Mouse (Mus musculus): ENCODE data around the gene Pitpnc1.

The Pitpnc1 gene

DNA sequence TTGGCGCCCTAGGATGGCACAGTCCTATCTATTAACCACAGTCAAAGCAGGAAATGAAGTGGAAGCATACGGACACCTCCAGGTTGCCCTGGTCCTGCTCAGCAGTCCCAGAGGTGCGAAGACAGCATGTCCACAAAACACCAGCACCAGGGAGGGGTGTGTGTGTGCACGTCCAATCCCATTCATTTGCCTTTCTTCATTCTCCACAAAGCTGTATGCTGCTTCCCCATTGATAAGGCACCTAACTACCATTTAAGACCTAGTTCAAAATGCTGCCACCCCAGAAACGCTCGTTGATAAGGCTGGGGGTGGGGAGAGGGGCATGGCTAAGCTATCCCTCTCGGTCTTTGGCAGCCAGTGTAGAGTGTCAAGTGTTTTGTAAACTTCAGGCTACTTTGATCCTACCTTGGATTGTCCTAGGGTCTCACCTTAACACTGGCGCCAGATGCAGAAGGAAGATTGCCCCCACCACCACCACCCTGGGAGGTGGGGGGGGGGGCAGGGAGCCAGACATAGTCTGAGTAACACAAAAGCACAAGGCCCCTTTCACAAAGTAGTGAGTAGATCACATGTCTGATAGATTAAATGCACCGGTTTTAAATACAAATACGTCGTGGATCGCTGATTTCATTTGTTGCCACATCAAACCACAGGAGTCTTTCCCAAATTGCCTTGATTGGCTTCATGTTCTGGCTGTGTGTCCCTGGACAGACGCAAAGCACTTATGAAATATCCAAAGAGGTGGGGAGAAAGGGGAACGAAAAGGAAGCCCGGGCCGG is 2.1 kb downstream of the Pitpnc1 start:
- no peak for DNase-seq (ENCODE audit: extremely low read depth, low read depth, low spot score)

DNA sequence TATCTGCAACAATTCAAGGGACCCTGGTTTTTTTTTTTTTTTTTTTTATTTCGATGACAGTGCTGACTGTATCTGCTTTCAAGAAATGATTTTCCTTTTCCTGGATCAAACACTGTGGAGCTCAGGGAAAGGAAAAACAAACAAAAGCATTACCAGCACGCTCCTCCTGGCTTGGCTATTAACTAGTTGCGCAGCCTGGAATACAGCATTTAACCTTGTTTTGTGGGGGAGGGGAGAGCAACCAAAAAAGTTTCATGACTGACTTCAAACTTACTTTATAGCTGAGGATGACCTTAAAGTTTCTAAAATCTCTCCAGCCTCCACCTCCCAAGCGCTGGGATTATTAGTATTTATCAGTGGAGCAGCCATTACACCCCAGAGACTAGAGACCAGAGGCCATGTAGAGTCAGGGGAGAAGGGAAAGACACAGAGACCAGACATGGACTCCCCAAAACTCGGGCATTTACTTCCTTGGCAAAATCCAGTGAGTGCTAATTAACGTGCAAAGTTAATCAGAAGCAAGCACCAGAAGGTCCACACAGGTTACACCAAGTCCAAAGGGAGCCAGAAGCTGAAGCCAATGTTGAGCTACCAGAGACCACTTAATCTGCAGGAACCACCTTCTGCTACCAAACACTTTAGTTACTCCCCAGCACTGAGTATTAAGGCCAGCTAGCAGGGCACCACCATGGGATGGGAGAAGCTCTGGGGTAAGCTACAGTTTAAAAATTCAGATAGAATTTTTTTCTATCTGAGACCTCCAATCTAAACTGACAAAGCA is 3.7 kb downstream of the Pitpnc1 start:
- DNase-seq (ENCODE audit: extremely low read depth, low read depth, low spot score), result no peak

DNA sequence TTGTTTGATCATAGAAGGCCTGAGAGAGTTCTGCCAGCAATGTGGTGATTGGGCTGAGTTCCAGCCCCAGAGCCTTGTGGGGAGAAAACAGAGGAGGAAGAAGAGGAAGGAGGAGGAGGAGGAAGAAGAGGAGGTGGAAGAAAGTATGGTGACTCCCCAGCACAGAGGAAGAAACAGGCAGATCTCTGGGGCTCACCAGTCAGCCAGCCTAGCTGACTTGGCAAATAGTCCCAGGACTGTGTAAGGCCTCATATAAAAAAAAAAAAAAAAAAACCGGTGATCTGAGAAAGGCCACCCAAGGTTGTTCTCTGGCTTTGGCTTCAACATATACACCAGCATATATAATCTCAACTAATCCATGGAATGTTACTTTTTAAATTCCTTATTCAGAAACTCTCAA is 4.5 kb downstream of the Pitpnc1 start:
- no peak for DNase-seq (ENCODE audit: extremely low read depth, low read depth, low spot score)

DNA sequence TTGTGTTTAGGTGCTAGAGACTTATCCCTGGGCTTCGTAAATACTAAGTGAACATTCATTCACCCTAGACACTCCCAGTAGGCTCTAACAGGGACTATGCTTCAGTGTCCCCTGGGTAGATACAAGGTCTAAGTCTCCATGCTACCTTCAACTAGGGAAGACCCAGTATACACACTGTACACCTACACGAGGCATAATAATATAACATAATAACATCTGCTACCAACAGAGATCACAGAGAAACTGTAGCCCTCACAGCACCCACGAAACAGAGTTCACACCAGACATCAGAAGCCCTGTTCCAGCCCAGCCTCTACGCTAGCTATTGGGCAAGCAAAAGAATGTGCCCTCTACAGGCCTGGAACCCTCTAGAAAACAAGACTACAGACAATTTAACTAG is 5.5 kb downstream of the Pitpnc1 start:
- no peak for DNase-seq (ENCODE audit: extremely low read depth, low read depth, low spot score)

DNA sequence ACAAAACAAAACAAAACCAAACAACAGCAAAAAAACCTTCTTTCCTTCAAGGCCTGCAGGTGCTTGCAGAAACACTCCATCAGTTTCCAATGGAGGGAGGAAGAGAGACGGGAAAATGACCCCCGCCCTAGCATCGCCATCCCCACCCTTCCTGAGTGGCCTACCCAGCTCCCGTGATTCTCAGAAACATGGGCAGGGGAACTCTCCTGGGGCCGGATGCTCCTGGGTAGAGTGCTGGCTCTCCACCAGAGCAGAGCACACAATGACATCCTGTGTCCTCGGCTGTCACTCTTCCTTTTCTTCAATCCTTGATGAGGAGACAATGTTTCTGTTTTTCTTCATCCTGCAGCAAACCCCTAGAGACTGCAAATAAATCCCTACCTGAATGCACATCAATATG is 6.4 kb downstream of the Pitpnc1 start:
- DNase-seq (ENCODE audit: extremely low read depth, low read depth, low spot score), result no peak

DNA sequence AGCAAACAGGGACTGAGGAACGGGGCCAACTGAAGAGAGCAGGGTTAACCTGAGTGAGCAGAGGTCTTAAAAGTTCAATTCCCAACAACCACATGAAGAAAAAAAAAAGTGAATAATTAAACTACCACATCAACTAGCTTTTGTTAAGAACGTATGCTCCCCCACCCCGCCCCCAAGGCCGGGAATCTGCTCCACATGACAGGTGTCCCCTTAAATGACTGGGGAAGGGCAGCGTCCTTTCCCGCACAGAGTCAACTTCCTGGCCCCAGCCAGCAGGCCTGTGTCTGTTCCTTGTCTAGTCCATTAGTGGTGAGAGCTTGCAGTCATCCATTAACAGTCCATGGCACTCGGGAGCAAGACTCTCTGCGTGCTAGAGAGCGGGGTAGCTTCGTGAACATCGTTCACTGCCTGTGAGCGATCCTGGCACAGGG is 7.2 kb downstream of the Pitpnc1 start:
- DNase-seq (ENCODE audit: extremely low read depth, low read depth, low spot score), result no peak

DNA sequence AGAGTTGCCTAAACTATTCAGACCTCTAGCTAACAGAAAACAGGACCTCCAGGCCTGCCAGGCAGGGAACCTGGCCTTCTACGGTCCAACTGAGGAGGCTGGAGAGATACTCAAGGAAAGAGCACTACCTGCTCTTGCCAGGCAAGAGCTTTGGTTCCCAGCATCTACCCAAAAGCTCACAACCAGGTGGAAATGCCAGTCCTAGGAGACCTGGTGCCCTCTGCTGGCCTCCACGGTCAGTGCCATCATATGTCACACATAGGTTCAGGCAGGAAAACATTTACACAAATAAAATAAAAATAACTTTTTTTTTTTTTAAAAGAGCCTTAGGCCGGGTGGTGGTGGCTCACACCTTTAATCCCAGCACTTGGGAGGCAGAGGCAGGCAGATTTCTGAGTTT is 8.0 kb downstream of the Pitpnc1 start:
- DNase-seq (ENCODE audit: extremely low read depth, low read depth, low spot score), result no peak

DNA sequence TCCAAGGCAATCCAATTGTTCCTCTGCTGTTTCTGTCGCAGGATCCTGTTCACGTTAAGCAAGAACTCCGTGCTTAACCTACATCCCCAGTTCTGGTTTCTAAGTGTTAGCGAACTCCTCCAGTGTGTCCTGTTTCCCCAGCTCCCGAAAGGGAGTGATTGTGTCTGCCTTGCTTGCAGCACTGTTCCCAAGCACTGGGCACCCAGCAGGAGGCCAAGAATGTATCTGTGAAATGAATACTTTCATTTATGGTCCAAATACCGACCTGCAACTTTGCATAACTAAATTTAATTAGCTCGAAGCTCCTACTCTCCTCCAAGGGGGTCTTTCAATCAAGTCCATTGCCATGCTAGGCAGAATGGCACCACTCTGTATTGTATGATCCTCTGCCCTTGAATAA is 10.7 kb downstream of the Pitpnc1 start:
- DNase-seq (ENCODE audit: extremely low read depth, low read depth, low spot score), result no peak

DNA sequence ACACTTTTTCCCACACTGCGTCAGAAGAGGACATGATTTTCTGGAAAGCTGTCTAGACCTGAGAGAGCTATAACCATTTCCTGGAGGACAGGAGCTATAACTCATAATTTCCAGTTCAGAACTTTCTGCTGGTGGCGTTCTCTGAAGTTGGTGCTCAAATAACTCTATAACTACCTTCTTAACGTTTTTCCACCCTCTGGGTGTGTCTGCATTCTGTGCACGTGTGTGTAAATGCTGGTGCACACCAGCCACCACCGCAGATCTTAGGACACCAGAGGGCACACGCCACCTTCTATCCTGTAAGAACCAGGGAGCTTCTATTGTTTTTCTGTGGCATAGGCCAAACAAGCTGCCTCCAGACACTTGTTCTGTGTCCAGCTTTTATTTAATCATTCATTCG is 11.5 kb downstream of the Pitpnc1 start:
- DNase-seq (ENCODE audit: extremely low read depth, low read depth, low spot score), result no peak

DNA sequence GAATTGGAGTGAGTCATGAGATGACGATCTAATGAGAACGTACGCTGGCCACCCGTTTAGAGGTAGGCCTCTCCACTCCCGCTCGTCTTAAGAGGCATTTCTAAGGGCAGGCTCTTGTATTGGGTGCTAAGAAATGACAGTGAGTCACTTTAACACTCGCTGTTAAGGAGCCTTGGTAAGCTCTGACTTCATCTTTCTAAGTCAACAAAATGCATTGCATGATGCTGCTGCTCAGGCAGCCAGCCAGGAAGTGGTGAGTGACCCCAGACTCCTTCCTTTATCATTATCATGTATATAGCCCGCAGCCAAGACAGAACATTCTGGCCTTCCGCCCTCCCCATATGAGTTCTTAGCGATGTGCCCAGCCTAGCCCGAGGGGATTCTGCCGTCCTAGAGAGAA is 12.2 kb downstream of the Pitpnc1 start:
- no peak for DNase-seq (ENCODE audit: extremely low read depth, low read depth, low spot score)

DNA sequence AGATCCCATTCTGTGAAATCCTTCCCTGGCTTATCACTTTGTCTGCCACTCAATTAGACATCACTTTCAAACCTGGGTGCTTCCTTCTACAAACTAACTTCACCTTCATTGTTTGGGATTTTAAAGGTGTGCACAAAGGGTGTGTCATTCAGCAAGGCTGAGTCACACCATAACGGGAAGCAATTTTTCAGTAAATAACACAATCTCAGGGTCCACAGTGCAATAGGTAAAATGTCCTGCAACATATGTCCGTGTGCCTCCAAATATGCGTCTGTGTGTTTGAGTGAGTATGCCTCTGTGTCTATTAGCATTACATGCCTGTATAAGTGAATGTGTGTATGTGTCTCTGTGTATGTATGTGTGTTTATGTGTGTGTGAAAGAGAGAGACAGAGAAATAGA is 13.2 kb downstream of the Pitpnc1 start:
- DNase-seq (ENCODE audit: extremely low read depth, low read depth, low spot score), result no peak

DNA sequence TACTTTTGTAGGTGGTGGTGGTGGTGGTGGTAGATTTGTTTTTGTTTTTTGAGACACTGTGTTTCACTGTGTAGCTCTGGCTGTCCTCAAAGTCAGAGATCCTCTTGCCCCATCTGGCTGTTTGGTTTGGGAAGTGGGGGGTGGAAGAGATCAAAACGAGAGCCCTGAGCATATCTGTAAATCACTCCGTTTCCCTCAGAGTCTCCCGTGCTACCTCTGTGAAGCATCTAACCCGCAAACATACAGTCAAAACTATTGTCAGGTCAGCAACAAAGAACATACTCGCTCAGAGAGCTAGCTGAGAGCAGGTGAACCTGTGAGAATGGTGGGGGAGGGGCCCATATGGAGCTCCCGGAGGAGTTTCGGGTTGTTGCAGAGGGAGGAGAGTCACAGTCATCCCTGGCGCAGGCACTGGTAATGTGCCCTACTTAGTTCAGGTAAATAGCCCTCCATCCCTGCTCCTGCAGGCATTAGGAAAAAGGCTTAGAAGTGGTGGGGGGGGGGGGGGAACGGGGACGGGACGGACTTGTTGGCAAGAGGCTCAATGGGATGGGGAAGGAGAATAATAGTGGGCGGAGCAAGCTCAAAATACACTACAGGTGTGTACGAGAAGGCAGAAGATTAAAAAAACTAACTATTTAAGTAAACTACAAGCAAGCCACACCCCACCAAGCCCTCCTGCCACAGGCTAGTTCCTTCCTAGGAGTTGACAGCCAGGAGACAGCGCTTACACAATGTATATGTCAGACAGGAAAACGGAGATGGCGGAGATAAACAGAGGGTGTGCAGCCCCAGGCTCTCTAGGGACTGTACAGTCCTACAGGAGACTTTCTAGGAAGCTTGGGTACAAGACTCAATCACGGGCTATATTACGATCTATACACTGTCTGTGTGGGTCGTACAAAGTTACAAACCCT is 15.7 kb downstream of the Pitpnc1 start:
- no peak for DNase-seq (ENCODE audit: extremely low read depth, low read depth, low spot score)

DNA sequence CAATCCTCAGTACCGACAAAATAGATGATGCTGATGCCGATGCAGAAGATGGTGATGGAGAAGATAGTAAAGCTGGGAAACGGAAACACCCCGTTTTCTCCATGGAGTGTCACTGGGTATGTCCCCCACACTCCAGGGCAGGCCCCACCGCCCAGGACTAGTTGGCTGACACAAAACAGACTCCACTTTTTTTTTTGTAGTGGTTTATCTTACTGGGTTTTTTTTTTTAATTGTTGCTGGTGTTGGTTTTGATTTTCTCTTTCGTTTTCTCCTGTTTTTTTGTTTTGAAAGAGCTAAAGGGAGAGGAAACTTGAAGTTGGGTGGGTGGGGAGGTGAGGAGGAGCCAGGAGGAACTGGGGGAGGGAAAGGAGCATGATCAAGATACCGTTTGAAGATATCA is 18.4 kb downstream of the Pitpnc1 start:
- DNase-seq (ENCODE audit: extremely low read depth, low read depth, low spot score), result no peak

DNA sequence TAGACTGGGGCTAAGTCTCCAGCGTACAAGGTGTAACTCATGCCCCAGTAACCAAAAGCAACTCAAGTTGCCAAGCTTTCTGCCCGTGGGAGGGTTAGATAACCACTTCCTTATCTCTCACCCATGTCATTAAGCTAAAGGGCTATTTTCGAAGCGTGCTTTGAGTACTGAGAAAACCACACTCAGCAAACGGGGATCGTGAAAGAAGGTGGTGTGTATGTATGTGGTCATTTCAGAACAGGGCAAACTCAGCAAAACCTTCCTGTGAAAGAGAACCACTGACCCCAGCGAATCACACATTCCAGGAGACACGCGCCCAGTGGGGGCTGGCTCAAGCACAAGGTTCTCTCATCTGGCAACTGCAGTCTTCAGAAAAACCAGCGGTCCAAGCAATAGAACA is 19.4 kb downstream of the Pitpnc1 start:
- no peak for DNase-seq (ENCODE audit: extremely low read depth, low read depth, low spot score)

DNA sequence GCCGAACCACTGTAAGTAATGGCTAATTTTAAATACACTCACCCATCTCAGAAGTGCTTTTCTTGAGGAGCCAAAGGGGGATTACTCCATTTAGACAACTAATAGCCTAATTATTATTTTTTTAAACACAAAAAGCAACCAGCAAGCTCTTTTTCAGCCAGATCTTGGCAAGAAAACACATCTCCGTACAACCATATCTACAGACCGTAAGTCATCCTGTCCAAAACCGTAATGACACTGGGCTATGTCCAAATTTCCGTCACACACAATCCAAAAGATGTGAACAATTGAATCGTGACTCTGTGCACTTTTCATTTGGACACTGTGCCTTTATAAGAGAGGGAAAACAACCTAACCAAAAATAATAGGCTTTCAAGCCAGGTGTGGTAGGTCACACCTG is 20.4 kb downstream of the Pitpnc1 start:
- DNase-seq (ENCODE audit: extremely low read depth, low read depth, low spot score), result no peak

DNA sequence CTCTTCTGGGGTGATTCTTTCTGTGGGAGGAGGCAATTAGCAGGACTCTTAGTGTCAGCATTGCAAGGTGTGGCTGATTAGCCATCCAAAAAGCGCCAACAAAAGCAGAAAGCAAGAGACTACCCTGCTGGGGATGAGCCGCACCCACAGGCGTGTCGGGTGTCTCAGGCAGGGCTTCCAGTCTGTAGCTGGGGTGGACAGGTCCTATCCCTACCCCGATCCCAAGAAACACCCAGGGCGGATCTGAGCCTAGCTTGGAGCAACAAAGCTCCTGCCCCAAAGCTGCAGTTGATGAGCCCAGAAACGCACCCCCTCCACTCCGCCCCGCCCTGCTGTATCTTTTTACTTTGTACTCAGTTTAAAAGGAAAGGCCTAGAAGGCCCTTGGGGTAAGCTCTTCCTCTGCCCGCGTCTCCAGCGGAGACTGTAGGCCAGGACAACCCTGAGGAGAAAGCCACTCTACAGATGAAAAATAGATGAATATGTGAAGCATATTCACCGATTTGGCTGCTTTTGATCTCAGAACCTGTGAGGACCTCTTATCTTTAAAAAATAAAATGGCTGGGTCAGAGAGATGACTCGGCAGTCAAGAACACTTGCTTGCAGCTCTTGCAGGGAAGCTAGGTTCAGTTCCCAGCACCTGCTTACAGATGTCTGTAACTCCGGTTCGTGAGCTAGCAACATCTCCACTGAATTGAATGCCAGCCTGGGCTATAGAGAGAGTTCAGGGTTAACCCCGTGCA is 21.2 kb downstream of the Pitpnc1 start:
- no peak for DNase-seq (ENCODE audit: extremely low read depth, low read depth, low spot score)

DNA sequence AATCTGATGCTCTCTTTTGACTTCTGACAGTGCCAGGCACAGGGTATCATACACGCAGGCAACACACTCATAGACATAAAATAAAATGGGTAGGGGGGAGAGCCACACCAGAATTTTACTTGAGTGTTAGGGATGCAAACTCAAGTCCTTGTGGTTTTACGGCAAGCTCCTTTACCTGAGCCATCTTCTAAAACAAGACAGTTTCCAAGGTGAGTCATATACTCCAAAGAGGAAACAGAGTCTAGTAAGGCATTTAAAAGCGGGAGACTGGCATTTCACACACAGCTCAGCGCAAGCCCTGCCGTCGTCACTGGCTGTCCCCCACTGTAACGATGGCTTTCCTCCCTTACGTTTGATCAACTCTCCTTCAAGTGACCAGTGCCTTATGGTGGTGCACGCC is 22.6 kb downstream of the Pitpnc1 start:
- no peak for DNase-seq (ENCODE audit: extremely low read depth, low read depth, low spot score)

DNA sequence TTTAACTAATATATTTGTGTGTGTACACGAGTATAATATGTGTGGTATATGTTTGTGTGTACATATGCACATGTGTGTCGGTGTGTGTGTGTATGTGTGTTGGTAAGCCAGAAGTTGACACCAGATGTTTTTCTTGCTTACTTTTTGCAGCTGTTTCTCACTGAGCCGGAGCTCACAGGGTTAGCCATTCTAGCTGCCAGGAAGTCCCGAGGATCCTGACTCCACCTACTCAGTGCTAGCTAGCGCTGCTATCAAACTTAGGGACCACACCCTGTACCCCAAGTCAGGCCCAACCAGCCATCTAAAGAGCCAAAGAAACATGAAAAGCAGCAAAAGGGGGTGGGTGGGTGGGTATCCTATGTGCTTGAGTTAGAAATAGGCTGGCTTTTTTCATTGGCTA is 23.1 kb downstream of the Pitpnc1 start:
- DNase-seq (ENCODE audit: extremely low read depth, low read depth, low spot score), result no peak

DNA sequence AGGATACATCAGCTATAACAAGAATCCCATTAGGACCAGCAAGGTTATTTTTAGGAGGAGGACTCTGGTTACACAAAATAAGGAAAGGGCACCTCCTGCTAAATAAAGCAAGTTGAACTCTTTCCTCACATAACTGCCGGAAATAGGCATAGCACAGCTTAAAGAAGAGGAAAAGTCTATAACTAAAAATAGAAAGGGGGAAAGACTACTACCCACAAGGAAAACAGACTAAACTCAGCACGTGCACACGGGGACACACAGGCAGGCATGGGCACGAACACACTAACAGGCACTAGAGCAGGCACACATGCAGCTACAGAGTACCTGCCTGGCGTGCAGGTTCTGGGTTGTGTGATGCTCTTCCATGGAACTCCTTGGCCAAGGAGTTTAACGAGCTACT is 23.8 kb downstream of the Pitpnc1 start:
- no peak for DNase-seq (ENCODE audit: extremely low read depth, low read depth, low spot score)

DNA sequence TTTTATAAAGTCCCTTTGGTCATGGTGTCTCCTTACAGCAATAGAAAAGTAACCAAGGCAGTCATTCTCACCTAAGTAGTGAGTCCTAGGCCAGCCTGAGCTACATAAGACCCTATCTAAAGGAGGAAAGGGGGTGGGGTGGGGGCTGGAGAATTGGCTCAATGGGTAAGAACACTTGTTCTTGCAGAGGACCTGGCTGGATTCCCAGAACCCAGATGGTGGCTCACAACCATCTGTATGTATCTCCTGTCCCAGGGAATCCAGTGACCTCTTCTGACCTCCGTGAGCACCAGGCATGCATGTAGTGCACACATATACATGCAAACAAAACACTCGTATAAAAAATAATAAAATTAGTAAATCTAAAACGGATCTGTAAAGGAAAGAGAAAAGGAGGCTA is 24.8 kb downstream of the Pitpnc1 start:
- no peak for DNase-seq (ENCODE audit: extremely low read depth, low read depth, low spot score)
